Mouse (Mus musculus): ENCODE measurements around the gene Cmas. TPM values are rescaled to one million over a fixed set of nuclear protein-coding genes. Genes with fewer than 3 reads are reported as not detected.

The Cmas gene
- polyA plus RNA-seq, 1 experiment from 2014 or later = 133 TPM

Other genes with a start within 250 kb of the Cmas start
- 363 and 385 TPM in 2 replicates for gene Ldhb, start 248.7 kb upstream of the Cmas start, polyA plus RNA-seq (2014; fragmentation: Nextera tagmentation; extraction: Ambion mirVana)
- 6.6 and 8.2 TPM in 2 replicates for gene Kcnj8, start 185.1 kb upstream of the Cmas start, polyA plus RNA-seq (2014; fragmentation: Nextera tagmentation; extraction: Ambion mirVana)
- 2.4 and 2.8 TPM in 2 replicates for gene Abcc9, start 54.4 kb upstream of the Cmas start, polyA plus RNA-seq (2014; fragmentation: Nextera tagmentation; extraction: Ambion mirVana)
- gene Sult6b2, start 47.8 kb downstream of the Cmas start, polyA plus RNA-seq (2014; fragmentation: Nextera tagmentation; extraction: Ambion mirVana) = 0.14 and 0.16 TPM in 2 replicates
- 3.8 and 5.4 TPM in 2 replicates for gene St8sia1, start 207.8 kb downstream of the Cmas start, polyA plus RNA-seq (2014; fragmentation: Nextera tagmentation; extraction: Ambion mirVana)

Measured in midbrain, embryonic 11.5 days (tissue).